Mouse (Mus musculus) ES-Bruce4 (cell line): ENCODE measurements at regions not wholly inside any gene's neighbourhood (a gene's known extent, or its start where the extent isn't known, plus 50 kb on each side); places are given as distances from the start of the nearest gene placed in this dataset.

Experiments used
- H3K27ac ChIP-seq: 2 replicates; pipeline ENCODE4 v1.5.1; 2012; ENCODE audit warnings: low read length, inconsistent platforms; ENCODE audit not compliant: insufficient read depth
- H3K27me3 ChIP-seq: 2 replicates; pipeline ENCODE4 v1.6.1; 2012; ENCODE audit warnings: mild to moderate bottlenecking, low read length, inconsistent platforms; ENCODE audit not compliant: control insufficient read depth, poor library complexity, insufficient read depth, severe bottlenecking
- H3K36me3 ChIP-seq: 2 replicates; pipeline ENCODE4 v1.6.1; 2012; ENCODE audit warnings: inconsistent platforms, mild to moderate bottlenecking, low read length, moderate library complexity; ENCODE audit not compliant: control insufficient read depth, poor library complexity, insufficient read depth, severe bottlenecking
- H3K4me1 ChIP-seq: one replicate; pipeline ENCODE4 v1.8.1; 2011; ENCODE audit warnings: low read length; ENCODE audit not compliant: control insufficient read depth, insufficient read depth
- H3K4me3 ChIP-seq: 2 replicates; pipeline ENCODE4 v1.5.1; 2011; ENCODE audit warnings: low read depth, mild to moderate bottlenecking, low read length
- H3K9ac ChIP-seq: 2 replicates; pipeline ENCODE4 v1.6.1; 2012; ENCODE audit warnings: low read depth, mild to moderate bottlenecking, inconsistent platforms; ENCODE audit not compliant: poor library complexity, severe bottlenecking
- H3K9me3 ChIP-seq: replicated peaks from 2 replicates; pipeline ENCODE4 v1.6.1; 2012; ENCODE audit warnings: mild to moderate bottlenecking, low read length, inconsistent platforms; ENCODE audit not compliant: control insufficient read depth, poor library complexity, insufficient read depth, severe bottlenecking
- CTCF ChIP-seq: IDR thresholded peaks from one replicate; pipeline ENCODE4 v1.8.1; 2011; ENCODE audit warnings: low read depth, low read length
- EP300 ChIP-seq: IDR thresholded peaks from 2 replicates; pipeline ENCODE4 v1.6.1; 2011; ENCODE audit warnings: low read depth, low read length; ENCODE audit not compliant: insufficient read depth
- POLR2A ChIP-seq: IDR thresholded peaks from one replicate; pipeline ENCODE4 v1.8.1; 2011; ENCODE audit warnings: low read length; ENCODE audit not compliant: insufficient read depth

- no peak overlapping the region for H3K9ac ChIP-seq
- no peaks in the 10 kb centered on the region for H3K9me3 ChIP-seq
- TF ChIP-seq POLR2A (no peak), CTCF (no peak), EP300 (no peak)
- peak overlapping the region; percentile 69 for H3K4me3 ChIP-seq
- H3K36me3 ChIP-seq, result no peaks in the 10 kb centered on the region
- no peak overlapping the region for H3K27ac ChIP-seq
- no peaks in the 10 kb centered on the region for H3K27me3 ChIP-seq
- H3K4me1 ChIP-seq, result no peaks in the 10 kb centered on the region
Observed at GRCm38 (mm10) chr5:75835556-75835961, 142.7 kb downstream of the Kdr start.

- TF ChIP-seq EP300 (no peak), POLR2A (no peak), CTCF (no peak)
- no peak overlapping the region for H3K27ac ChIP-seq
- no peaks in the 10 kb centered on the region for H3K27me3 ChIP-seq
- no peaks in the 10 kb centered on the region for H3K36me3 ChIP-seq
- peak overlapping the region; percentile 69; the same call in 1 of the 2 replicates for H3K4me3 ChIP-seq
- no peaks in the 10 kb centered on the region for H3K9me3 ChIP-seq
- no peaks in the 10 kb centered on the region for H3K4me1 ChIP-seq
- no peak overlapping the region for H3K9ac ChIP-seq
Observed at GRCm38 (mm10) chr5:75834766-75835555, 143.3 kb downstream of the Kdr start.

GRCm38 (mm10) chr5:75832341-75832740 is 145.9 kb downstream of the Kdr start:
- Histone ChIP-seq H3K27me3 (no peaks in the 10 kb centered on the region), H3K4me1 (no peaks in the 10 kb centered on the region), H3K36me3 (no peaks in the 10 kb centered on the region), H3K27ac (no peak overlapping the region), H3K9ac (no peak overlapping the region), H3K4me3 (no peak overlapping the region), H3K9me3 (no peaks in the 10 kb centered on the region)
- TF ChIP-seq POLR2A (no peak), EP300 (no peak), CTCF (no peak)

DNA sequence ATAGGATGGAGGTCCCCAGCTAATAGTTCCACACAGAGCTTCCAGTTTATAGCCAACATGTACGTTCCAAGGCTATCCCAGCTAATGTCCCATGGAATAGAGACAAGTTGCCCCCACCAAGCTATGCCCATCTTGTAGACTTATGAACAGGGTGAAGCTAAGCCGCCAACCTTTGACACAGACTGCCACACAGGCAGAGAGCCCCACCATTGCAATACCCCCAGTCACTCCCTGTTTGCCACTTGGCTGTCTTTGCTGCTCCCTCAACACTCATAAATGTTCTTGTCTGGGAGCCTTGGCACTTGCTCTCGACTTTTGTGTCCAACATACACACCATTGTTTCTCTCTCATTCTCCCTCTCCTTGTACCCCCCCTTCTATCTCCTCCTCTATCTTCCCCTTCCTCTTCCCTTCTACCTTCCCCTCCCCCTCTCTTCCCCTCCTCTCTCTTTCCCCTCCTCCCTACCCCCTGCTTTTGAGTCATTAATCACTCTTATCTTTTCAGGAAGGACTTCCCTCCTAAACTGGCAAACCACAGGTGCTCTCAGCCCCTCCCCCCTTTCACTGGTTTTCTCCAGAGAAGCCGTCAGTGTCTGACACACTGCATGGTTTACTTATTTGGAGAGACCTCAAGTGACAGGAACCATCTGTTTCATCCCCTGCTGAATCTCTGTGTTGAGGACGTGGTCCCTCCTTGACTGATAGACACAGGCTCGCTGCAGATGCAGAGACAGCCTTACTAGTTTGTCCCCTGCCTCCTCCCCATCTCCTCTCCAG is 148.2 kb downstream of the Kdr start:
- Histone ChIP-seq H3K27ac (no peak overlapping the region), H3K4me1 (no peaks in the 10 kb centered on the region), H3K9ac (no peak overlapping the region), H3K9me3 (no peaks in the 10 kb centered on the region), H3K27me3 (no peaks in the 10 kb centered on the region), H3K4me3 (no peak overlapping the region), H3K36me3 (no peaks in the 10 kb centered on the region)
- TF ChIP-seq POLR2A (no peak), EP300 (no peak), CTCF (no peak)

DNA sequence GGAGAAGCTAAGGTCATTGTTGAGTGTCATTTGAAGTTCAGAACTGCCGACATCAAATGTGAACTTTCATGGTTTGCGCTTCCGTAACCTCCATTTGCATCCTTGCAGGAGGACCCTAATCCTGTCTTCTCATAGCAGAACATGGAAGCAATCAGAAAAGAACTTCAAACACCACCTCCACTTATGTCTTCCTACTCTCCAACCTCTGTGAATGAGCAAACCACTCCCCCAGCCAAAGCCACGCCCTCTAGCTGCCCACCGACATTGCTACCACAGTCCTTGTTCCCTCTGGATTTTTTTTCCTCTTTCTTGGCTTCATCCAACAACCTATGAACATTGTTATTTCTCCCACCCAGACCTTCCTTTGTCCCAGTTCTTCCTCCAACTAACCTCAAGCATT is 149.9 kb downstream of the Kdr start:
- H3K4me1 ChIP-seq, result no peaks in the 10 kb centered on the region
- TF ChIP-seq EP300 (no peak), POLR2A (no peak)
- H3K27ac ChIP-seq, result no peak overlapping the region
- H3K9me3 ChIP-seq, result no peaks in the 10 kb centered on the region
- H3K27me3 ChIP-seq, result no peaks in the 10 kb centered on the region
- no peak overlapping the region for H3K4me3 ChIP-seq
- no peaks in the 10 kb centered on the region for H3K36me3 ChIP-seq
- H3K9ac ChIP-seq, result no peak overlapping the region
